Mouse (Mus musculus) midbrain, embryonic 12.5 days (tissue): ENCODE measurements around the gene Csrp1. TPM values are rescaled to one million over a fixed set of nuclear protein-coding genes. Genes with fewer than 3 reads are reported as not detected.

Source experiments
- ATAC-seq: fragments of 200-750 bp; cut with Nextera tagmentation; 2 replicates; pipeline ENCODE4 v1.8.0; 2017; ENCODE audit warnings: low read depth, moderate TSS enrichment, moderate library complexity; ENCODE audit not compliant: low FRiP score
- H3K27ac ChIP-seq: fragments of 300-500 bp; sonication (generic); replicated peaks from 2 replicates; pipeline ENCODE4 v1.5.1; 2016; ENCODE audit warnings: mild to moderate bottlenecking
- H3K27me3 ChIP-seq: fragments of 300-500 bp; sonication (generic); 2 replicates; pipeline ENCODE4 v1.6.1; 2016; ENCODE audit warnings: mild to moderate bottlenecking
- H3K36me3 ChIP-seq: fragments of 300-500 bp; sonication (generic); 2 replicates; pipeline ENCODE4 v1.6.1; 2016
- H3K4me1 ChIP-seq: fragments of 300-500 bp; sonication (generic); 2 replicates; pipeline ENCODE4 v1.6.1; 2016
- H3K4me2 ChIP-seq: fragments of 300-500 bp; sonication (generic); replicated peaks from 2 replicates; pipeline ENCODE4 v1.6.1; 2016; ENCODE audit warnings: mild to moderate bottlenecking, moderate library complexity
- H3K4me3 ChIP-seq: fragments of 300-500 bp; sonication (generic); 2 replicates; pipeline ENCODE4 v1.5.1; 2016; ENCODE audit warnings: mild to moderate bottlenecking
- H3K9ac ChIP-seq: fragments of 300-500 bp; sonication (generic); replicated peaks from 2 replicates; pipeline ENCODE4 v1.6.1; 2016; ENCODE audit warnings: mild to moderate bottlenecking, moderate library complexity
- H3K9me3 ChIP-seq: fragments of 300-500 bp; sonication (generic); 2 replicates; pipeline ENCODE4 v1.6.1; 2016; ENCODE audit warnings: mild to moderate bottlenecking
- WGBS: fragments of 180-500 bp; shearing (Covaris S2); methylation state at CpG from one replicate; pipeline ENCODE4 v1.1.7; 2016; 5-methylcytosine and 5-hydroxymethylcytosine counted together
- polyA plus RNA-seq: library from polyadenylated mRNA; unstranded; fragments of >200 nt; fragmentation: Nextera tagmentation; extraction: Ambion mirVana; gene quantifications from 2 replicates; pipeline ENCODE4 v1.2.1, GENCODE M21; 2016

Csrp1 gene
- polyA plus RNA-seq: 35.6 and 41.0 TPM in 2 replicates

DNA sequence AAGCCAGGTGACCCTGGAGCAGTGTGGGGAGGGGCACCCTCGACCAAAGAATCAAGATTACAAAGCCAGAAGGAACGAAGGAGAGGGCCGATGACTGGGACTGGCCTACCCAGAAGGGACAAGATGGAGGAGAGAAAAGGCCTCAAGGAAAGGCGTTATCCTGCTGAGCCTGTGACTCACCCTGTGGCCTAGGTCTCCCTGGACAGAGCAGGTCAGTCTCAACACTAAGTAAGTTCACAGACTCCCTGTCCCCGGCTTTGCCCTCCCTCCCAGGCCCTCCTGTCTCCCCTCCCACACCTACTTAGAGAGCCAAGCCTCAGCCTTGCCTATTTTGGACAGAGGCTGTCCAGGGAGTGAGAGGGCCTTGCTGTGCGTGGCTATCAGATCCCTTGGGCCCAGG, at the start of gene Csrp1:
Csrp1 (plus strand) TSS at position 79 of the 400 bp plus-strand sequence.
- Histone ChIP-seq H3K27me3 (peaks cover 3% of the 10 kb centered on the region; the same call in 1 of the 2 replicates), H3K4me1 (0 out of 2 replicates have a peak, but pooled peaks cover 2% of the 10 kb centered on the region), H3K27ac (no peak within 1 kb of the TSS), H3K36me3 (no peaks in the 10 kb centered on the region), H3K4me2 (no peak within 1 kb of the TSS), H3K9ac (no peak within 1 kb of the TSS), H3K9me3 (no peaks in the 10 kb centered on the region), H3K4me3 (no peak within 1 kb of the TSS)
- WGBS: 68% methylated on average over 6 of the region's 6 CpGs
- 0 out of 2 replicates have a peak, but pooled peaks have one; percentile 12 for ATAC-seq

GRCm38 (mm10) chr1:135670397-135671130, 49.3 kb upstream of the Csrp1 start:
- Histone ChIP-seq H3K4me3 (no peak overlapping the region), H3K9ac (peak overlapping the region; percentile 32; the same call in 1 of the 2 replicates), H3K27ac (no peak overlapping the region; the same call in 1 of the 2 replicates), H3K27me3 (peaks cover 3% of the 10 kb centered on the region; the same call in 1 of the 2 replicates), H3K4me2 (0 out of 2 replicates have a peak overlapping the region, but pooled peaks have one; percentile 14), H3K36me3 (no peaks in the 10 kb centered on the region), H3K4me1 (peaks cover 12% of the 10 kb centered on the region), H3K9me3 (no peaks in the 10 kb centered on the region)
- WGBS: 10% methylated on average over 13 of the region's 13 CpGs
- peak; percentile 82 for ATAC-seq

GRCm38 (mm10) chr1:135671406-135671805, 48.5 kb upstream of the Csrp1 start:
- Histone ChIP-seq H3K9me3 (no peaks in the 10 kb centered on the region), H3K4me1 (peaks cover 12% of the 10 kb centered on the region), H3K9ac (peak overlapping the region; percentile 32; the same call in 1 of the 2 replicates), H3K27me3 (peaks cover 3% of the 10 kb centered on the region; the same call in 1 of the 2 replicates), H3K4me2 (no peak overlapping the region), H3K27ac (no peak overlapping the region), H3K36me3 (no peaks in the 10 kb centered on the region), H3K4me3 (no peak overlapping the region)
- ATAC-seq: no peak
- 42% methylated on average over 1 of the region's 1 CpGs for WGBS

- Histone ChIP-seq H3K36me3 (no peaks in the 10 kb centered on the region), H3K9ac (no peak overlapping the region), H3K27me3 (peaks cover 3% of the 10 kb centered on the region; the same call in 1 of the 2 replicates), H3K4me2 (no peak overlapping the region), H3K9me3 (no peaks in the 10 kb centered on the region), H3K27ac (no peak overlapping the region), H3K4me1 (peaks cover 16% of the 10 kb centered on the region), H3K4me3 (no peak overlapping the region)
- 76% methylated on average over 8 of the region's 8 CpGs for WGBS
- ATAC-seq: no peak
Observed at GRCm38 (mm10) chr1:135671956-135672355, 47.9 kb upstream of the Csrp1 start.

DNA sequence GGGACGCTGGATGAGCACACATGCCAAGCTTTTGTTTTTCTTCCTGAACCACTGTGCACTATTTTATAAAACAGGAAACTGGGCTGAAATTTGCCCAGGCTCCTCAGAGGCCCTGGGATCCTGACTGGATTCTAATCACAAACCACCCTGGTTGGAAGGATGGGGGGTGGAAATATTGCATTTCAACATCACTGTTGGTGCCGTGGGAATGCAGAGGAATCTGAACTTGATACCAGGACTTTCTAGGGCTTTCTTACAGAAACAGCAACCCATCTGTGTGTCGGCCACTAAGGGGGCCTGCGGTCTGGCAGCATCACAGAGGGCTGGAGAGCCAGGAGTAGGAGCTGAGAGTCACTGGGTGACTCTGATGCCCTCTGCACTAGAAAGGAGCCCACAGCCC, 47.5 kb upstream of the Csrp1 start:
- no peak overlapping the region for H3K9ac ChIP-seq
- H3K4me1 ChIP-seq: peaks cover 20% of the 10 kb centered on the region
- no peaks in the 10 kb centered on the region for H3K9me3 ChIP-seq
- H3K27me3 ChIP-seq: peaks cover 3% of the 10 kb centered on the region; the same call in 1 of the 2 replicates
- H3K36me3 ChIP-seq: no peaks in the 10 kb centered on the region
- H3K4me2 ChIP-seq: no peak overlapping the region
- ATAC-seq: no peak
- no peak overlapping the region for H3K4me3 ChIP-seq
- H3K27ac ChIP-seq: no peak overlapping the region
- WGBS: 81% methylated on average over 4 of the region's 4 CpGs

DNA sequence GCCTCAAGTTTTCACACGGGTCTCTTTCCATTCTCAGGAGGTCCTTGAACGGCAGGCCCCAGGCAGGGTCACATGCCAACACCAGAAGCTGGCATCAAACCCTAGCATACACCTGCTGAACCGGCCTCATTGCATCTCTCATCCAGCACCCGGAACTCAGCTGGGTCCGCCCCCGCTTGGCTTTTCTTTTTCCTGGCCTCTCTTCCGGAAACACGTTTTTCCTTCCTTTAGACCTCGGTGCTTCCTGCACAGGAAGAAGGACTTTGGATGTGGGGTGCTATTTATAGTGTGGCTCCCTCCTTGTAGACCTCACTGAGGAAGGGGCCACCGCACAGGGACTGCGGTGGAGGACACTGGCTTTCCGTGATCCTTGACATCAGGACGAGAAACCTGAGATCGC, 46.4 kb upstream of the Csrp1 start:
- H3K36me3 ChIP-seq: no peaks in the 10 kb centered on the region
- H3K9me3 ChIP-seq: no peaks in the 10 kb centered on the region
- H3K9ac ChIP-seq: no peak overlapping the region
- H3K4me2 ChIP-seq: no peak overlapping the region
- no peak for ATAC-seq
- H3K27ac ChIP-seq: no peak overlapping the region
- H3K4me3 ChIP-seq: no peak overlapping the region
- H3K27me3 ChIP-seq: no peaks in the 10 kb centered on the region; the same call in 1 of the 2 replicates
- H3K4me1 ChIP-seq: peaks cover 23% of the 10 kb centered on the region
- WGBS: 90% methylated on average over 14 of the region's 14 CpGs

DNA sequence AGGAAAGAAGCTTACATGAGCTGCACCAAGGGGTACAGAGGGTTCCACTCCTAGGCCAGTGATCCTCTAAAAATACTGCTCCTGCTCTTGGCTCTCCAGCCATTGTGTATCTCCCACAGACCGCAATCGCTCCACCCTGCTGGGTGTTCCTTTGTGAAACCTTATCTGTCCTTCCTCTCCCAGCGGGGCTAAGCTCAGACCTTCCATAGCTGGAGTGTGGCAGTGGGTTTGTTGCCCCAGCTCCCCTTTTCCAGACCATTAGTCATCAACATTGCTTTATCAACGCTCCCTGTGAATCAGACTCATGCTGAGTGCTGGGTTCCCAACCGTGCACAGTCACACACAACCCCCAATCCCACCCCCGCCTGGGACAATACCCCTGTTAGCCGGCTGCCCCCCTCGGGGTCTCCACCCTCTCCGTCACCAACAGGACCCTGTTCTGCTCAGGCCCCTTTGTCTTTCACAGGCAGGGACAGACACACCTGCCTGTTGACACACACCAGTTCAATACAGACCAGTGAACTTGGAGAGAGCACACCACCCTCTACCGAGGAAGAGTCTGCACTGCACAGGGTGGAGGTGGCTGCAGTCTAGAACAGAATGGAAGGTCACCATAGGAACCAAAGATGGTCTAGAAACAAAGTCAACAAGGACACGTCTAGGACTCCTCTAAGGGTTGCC, 44.3 kb upstream of the Csrp1 start:
- H3K36me3 ChIP-seq: no peaks in the 10 kb centered on the region
- H3K9ac ChIP-seq: no peak overlapping the region
- 0 out of 2 replicates have a peak, but pooled peaks have one; percentile 35 for ATAC-seq
- H3K4me2 ChIP-seq: no peak overlapping the region
- H3K9me3 ChIP-seq: no peaks in the 10 kb centered on the region
- H3K4me1 ChIP-seq: peaks cover 13% of the 10 kb centered on the region
- WGBS: 24% methylated on average over 11 of the region's 11 CpGs
- no peak overlapping the region for H3K4me3 ChIP-seq
- H3K27ac ChIP-seq: no peak overlapping the region
- no peaks in the 10 kb centered on the region; the same call in 1 of the 2 replicates for H3K27me3 ChIP-seq

- Histone ChIP-seq H3K9ac (no peak overlapping the region), H3K36me3 (no peaks in the 10 kb centered on the region), H3K4me1 (peaks cover 13% of the 10 kb centered on the region; the same call in 1 of the 2 replicates), H3K9me3 (no peaks in the 10 kb centered on the region), H3K4me3 (no peak overlapping the region), H3K4me2 (no peak overlapping the region), H3K27ac (no peak overlapping the region), H3K27me3 (no peaks in the 10 kb centered on the region; the same call in 1 of the 2 replicates)
- 83% methylated on average over 10 of the region's 10 CpGs for WGBS
- ATAC-seq: no peak
Observed at GRCm38 (mm10) chr1:135676247-135676646, 43.6 kb upstream of the Csrp1 start.

GRCm38 (mm10) chr1:135676938-135677682, 42.8 kb upstream of the Csrp1 start:
- H3K4me1 ChIP-seq: peaks cover 13% of the 10 kb centered on the region; the same call in 1 of the 2 replicates
- WGBS: 48% methylated on average over 8 of the region's 8 CpGs
- H3K27me3 ChIP-seq: no peaks in the 10 kb centered on the region; the same call in 1 of the 2 replicates
- H3K4me3 ChIP-seq: no peak overlapping the region
- H3K9me3 ChIP-seq: no peaks in the 10 kb centered on the region
- H3K4me2 ChIP-seq: no peak overlapping the region
- peak overlapping the region; percentile 65 for H3K27ac ChIP-seq
- H3K9ac ChIP-seq: no peak overlapping the region
- no peaks in the 10 kb centered on the region for H3K36me3 ChIP-seq
- no peak for ATAC-seq

- Histone ChIP-seq H3K4me2 (no peak overlapping the region), H3K4me3 (no peak overlapping the region), H3K27ac (no peak overlapping the region), H3K9me3 (no peaks in the 10 kb centered on the region), H3K9ac (no peak overlapping the region), H3K27me3 (no peaks in the 10 kb centered on the region; the same call in 1 of the 2 replicates), H3K4me1 (peaks cover 13% of the 10 kb centered on the region; the same call in 1 of the 2 replicates), H3K36me3 (no peaks in the 10 kb centered on the region)
- WGBS: 87% methylated on average over 6 of the region's 6 CpGs
- ATAC-seq: no peak
Observed at GRCm38 (mm10) chr1:135678145-135678544, 41.7 kb upstream of the Csrp1 start.

- Histone ChIP-seq H3K4me3 (no peak overlapping the region), H3K4me2 (no peak overlapping the region), H3K9me3 (no peaks in the 10 kb centered on the region), H3K9ac (no peak overlapping the region), H3K27ac (no peak overlapping the region), H3K27me3 (peaks cover 12% of the 10 kb centered on the region), H3K4me1 (peaks cover 11% of the 10 kb centered on the region; the same call in 1 of the 2 replicates), H3K36me3 (no peaks in the 10 kb centered on the region)
- ATAC-seq: no peak
- 82% methylated on average over 4 of the region's 4 CpGs for WGBS
Observed at GRCm38 (mm10) chr1:135680716-135681115, 39.1 kb upstream of the Csrp1 start.
